Mouse (Mus musculus) testis, adult 2 months (tissue): ENCODE measurements around the gene Epb41.

ENCODE experiments used
- CTCF ChIP-seq: fragments of 200-500 bp; IDR thresholded peaks from 2 replicates; pipeline ENCODE4 v1.5.1; 2012; ENCODE audit warnings: low read depth, mild to moderate bottlenecking, inconsistent platforms, low read length, moderate library complexity; ENCODE audit not compliant: control insufficient read depth, insufficient read depth, insufficient replicate concordance
- POLR2A ChIP-seq: fragments of 200-500 bp; IDR thresholded peaks from 2 replicates; pipeline ENCODE4 v1.6.1; 2012; ENCODE audit warnings: low read depth, mild to moderate bottlenecking, inconsistent platforms, low read length, moderate library complexity; ENCODE audit not compliant: control insufficient read depth

DNA sequence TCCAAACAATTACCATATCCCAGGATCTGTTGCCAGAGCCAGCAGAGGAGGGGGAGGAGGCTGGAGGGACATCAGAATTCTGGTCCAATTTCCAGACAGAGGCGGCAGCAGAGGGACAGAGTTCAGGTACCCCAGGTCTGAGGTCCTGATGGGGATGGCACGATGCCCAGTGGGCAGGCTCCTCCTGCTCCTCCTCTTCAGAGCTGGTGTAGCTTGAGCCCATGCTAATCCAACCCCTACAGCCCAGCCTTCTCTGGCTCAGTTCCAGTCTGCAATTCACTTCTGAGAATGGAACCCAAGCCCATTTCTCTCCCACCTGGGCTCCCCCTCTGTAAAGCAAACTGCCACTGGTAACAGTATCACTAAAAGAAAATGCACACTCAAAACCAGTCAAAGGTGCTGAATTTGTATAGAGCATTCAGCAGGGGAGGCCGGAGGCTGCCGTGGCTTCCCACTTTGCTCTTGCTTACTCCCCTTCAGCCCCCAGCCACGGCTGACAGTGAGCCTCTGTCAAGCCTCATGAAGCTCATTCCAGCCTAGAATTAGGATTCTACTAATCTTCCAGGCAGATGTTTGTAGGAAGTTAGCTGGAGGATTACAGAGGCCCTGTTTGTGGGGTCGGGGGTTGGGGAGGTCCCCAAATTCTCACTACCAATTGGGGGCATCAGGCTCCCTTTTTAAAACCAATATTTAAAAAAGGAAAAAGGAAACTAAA is 150.9 kb downstream of the Epb41 start:
- no peak for TF ChIP-seq POLR2A
- no peak for TF ChIP-seq CTCF
